Mouse (Mus musculus): ENCODE measurements around the gene Aldh1l1. TPM values are rescaled to one million over a fixed set of nuclear protein-coding genes. Genes with fewer than 3 reads are reported as not detected.

Gene Aldh1l1
- 0.81 TPM for polyA plus RNA-seq (2017; shearing (Covaris generic))

DNA sequence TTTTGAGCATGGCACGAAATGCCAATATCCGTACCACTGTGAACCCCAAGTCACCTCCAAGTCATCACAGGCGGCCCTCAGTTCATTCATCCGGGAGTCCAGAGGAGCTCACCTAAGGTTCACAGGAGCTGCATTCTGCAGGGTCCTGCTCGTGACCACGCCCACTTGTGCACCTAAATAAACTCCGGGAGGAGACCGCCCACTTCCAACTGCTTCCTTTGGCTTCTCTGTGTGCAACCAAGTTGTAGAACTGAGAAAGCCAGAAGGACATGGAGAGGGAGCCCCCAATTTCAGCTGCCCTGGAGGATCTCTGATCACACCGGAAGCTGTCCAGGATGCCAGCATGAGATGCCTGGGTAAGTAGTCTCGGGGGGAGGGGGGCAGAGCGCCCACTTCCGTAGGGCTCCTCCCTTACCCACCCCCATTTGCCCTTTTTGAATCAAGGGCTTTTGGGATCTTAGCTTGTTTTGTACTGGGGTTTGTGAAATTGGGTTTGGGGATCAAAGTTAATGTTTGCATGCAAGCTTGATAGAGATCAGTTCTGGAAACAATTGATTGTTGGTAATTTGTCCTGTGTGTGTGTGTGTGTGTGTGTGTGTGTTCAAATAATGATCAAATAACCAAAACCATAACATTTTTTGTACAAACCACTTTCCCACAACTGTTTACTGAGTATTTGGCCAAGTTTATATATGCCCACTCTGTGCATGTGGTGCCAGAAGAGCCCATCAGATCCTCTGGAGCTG, at the start of gene Aldh1l1:
Gene Aldh1l1 (plus strand): TSS at position 252 of the 746 bp plus-strand sequence.

DNA sequence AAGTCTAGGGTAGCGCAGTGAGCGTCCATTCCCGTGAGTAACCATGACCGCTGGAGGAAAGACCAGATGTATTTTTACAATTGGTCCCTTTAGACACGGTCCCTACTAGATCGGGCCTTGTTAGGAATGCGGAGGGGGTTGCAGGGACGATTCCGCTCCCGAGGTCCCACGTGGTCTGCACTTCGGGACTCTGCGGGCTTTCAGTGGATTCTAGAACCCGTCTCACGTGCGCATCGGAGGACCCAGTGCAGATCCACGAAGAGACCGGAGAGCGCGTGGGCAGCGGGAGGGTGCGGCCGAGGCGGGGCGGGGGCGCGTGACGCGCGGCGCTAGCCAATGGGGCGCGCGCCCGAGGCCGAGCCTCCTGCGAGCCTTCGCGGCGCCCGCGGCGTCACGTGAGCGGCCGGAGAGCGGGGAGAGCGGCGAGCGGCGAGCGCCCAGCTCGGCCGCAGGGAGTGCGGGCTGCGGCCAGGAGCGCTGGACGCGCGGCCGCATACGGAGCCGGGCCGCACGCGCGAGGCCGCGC, 24.0 kb upstream of the Aldh1l1 start, which contains the start of gene Klf15:
Gene Klf15 (plus strand): TSS at position 396 of the 526 bp plus-strand sequence.

DNA sequence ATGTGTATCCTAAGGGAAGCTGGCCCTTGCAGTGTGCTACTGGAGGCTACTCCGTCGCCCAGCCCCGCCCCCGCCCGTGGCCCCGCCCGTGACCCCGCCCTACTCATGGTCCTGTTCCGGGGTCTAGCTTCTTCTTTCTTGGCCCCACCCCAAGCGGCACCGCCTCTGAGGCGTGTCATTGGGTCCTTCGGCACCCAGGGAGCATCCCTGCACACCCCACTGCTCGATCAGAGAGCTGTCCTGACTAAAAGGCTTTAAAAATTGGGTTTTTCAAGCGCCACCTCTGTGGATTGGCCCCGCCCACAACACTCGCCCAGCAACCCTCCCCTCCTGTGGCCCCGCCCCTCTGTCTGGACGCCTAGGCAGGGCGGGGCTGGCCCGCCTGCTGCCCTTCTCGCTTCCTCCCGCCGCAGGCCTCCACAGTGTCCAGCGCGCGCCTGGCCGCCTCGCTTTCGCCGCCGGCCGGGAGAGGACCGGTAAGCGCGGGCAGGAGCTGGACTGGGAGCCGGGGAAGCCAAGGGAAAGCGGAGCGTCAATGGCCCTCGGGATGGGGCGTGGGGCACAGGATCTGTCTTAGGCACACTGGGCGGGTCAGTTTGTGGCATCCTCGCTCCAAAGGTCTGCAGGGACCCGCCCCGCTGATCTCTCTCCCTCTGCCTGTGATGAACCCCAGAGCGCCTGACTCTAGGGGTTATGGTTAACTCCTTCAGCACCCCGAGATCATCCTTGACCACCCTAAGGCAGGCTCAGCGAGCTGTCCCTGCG, 118.5 kb downstream of the Aldh1l1 start, which contains the start of gene Slc41a3:
Gene Slc41a3 (plus strand): TSS at position 193 of the 765 bp plus-strand sequence.

Other genes starting within 250 kb of the Aldh1l1 start
- gene Vmn1r54, start 240.1 kb upstream of the Aldh1l1 start, polyA plus RNA-seq (2017; shearing (Covaris generic)) = not detected
- not detected for gene BC048671, start 185.2 kb upstream of the Aldh1l1 start, polyA plus RNA-seq (2017; shearing (Covaris generic))
- gene Chst13, start 161.2 kb upstream of the Aldh1l1 start, polyA plus RNA-seq (2017; shearing (Covaris generic)) = not detected
- gene Uroc1, start 153.1 kb upstream of the Aldh1l1 start, polyA plus RNA-seq (2017; shearing (Covaris generic)) = not detected
- gene Zxdc, start 116.9 kb upstream of the Aldh1l1 start, polyA plus RNA-seq (2017; shearing (Covaris generic)) = 39.2 TPM
- 0.20 TPM for gene Cfap100, start 57.6 kb upstream of the Aldh1l1 start, polyA plus RNA-seq (2017; shearing (Covaris generic))
- not detected for gene Klf15, start 23.9 kb upstream of the Aldh1l1 start, polyA plus RNA-seq (2017; shearing (Covaris generic))
- 4.8 TPM for gene Slc41a3, start 118.3 kb downstream of the Aldh1l1 start, polyA plus RNA-seq (2017; shearing (Covaris generic))

Data from effector memory CD4-positive, alpha-beta T cell, adult 5 months (primary cell).